Mouse (Mus musculus) brain, embryonic 14.5 days (tissue): ENCODE data around the gene Arid3b.

ENCODE experiments used
- CTCF ChIP-seq: fragments of 200-500 bp; IDR thresholded peaks from 2 replicates; pipeline ENCODE4 v1.5.1; 2012; ENCODE audit warnings: inconsistent platforms, mild to moderate bottlenecking, moderate library complexity, borderline replicate concordance; ENCODE audit not compliant: insufficient read depth, insufficient read length; ENCODE audit errors: extremely low read depth
- POLR2A ChIP-seq: fragments of 200-500 bp; IDR thresholded peaks from 2 replicates; pipeline ENCODE4 v1.6.1; 2012; ENCODE audit warnings: mild to moderate bottlenecking, inconsistent platforms, borderline replicate concordance; ENCODE audit not compliant: poor library complexity, insufficient read depth, insufficient read length, severe bottlenecking; ENCODE audit errors: extremely low read depth

DNA sequence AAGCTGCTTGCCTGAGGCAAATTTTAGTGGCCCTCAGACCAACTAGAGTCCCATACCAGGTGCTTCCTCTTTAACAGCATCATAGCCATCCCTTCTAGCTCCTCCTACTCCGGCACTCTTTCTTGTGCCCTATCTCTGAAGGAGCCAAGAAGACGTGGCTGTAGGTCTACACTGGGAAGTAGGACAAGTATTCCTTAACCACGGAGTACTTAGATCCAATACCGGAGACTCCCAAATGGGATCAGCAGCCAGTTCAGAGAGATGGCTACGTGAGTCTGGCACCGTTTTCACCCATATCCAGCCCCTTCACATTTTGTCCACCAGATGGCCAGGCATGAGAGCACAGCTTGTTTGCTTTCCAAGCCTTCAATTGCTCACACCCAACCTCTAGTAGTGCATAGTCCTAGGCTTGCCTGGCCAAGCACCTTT lies 74.0 kb downstream of the Arid3b start:
- TF ChIP-seq POLR2A (no peak), CTCF (peak; percentile 57; the same call in 1 of the 2 replicates)
